Mouse (Mus musculus): ENCODE data around the gene L3mbtl4. TPM values are rescaled to one million over a fixed set of nuclear protein-coding genes. Genes with fewer than 3 reads are reported as not detected.

The L3mbtl4 gene
- polyA plus RNA-seq, 1 experiment from 2014 or later, result 0.50 TPM

- H3K4me2 ChIP-seq (replicated peaks; ENCODE audit: low read depth, low read length), result no peak overlapping the region
- H3K4me3 ChIP-seq (ENCODE audit: low read length), result no peak overlapping the region
- H3K9me3 ChIP-seq (ENCODE audit: control insufficient read depth, low read length), result no peaks in the 10 kb centered on the region
- no peak overlapping the region for H3K27ac ChIP-seq (ENCODE audit: low read depth, low read length)
- 83% methylated on average over 3 of the region's 3 CpGs for WGBS
- H3K4me1 ChIP-seq (ENCODE audit: control insufficient read depth, insufficient read depth, low read length), result no peaks in the 10 kb centered on the region
- no peaks in the 10 kb centered on the region for H3K36me3 ChIP-seq (ENCODE audit: control insufficient read depth, insufficient read depth, low read length)
- no peak for ATAC-seq (ENCODE audit: low FRiP score, low TSS enrichment)
- H3K9ac ChIP-seq (ENCODE audit: low read depth, low read length), result no peak overlapping the region
- no peaks in the 10 kb centered on the region for H3K27me3 ChIP-seq (ENCODE audit: control insufficient read depth, insufficient read depth, low read length)
These were observed 311.6 kb downstream of the L3mbtl4 start for GRCm38 (mm10) chr17:68585195-68585594.

GRCm38 (mm10) chr17:68591619-68592018, 318.0 kb downstream of the L3mbtl4 start:
- WGBS, result 82% methylated on average over 4 of the region's 4 CpGs
- Histone ChIP-seq H3K4me2 (replicated peaks; ENCODE audit: low read depth, low read length) (no peak overlapping the region), H3K9me3 (ENCODE audit: control insufficient read depth, low read length) (no peaks in the 10 kb centered on the region), H3K9ac (ENCODE audit: low read depth, low read length) (no peak overlapping the region), H3K27ac (ENCODE audit: low read depth, low read length) (no peak overlapping the region), H3K4me3 (ENCODE audit: low read length) (no peak overlapping the region), H3K4me1 (ENCODE audit: control insufficient read depth, insufficient read depth, low read length) (no peaks in the 10 kb centered on the region), H3K27me3 (ENCODE audit: control insufficient read depth, insufficient read depth, low read length) (no peaks in the 10 kb centered on the region), H3K36me3 (ENCODE audit: control insufficient read depth, insufficient read depth, low read length) (no peaks in the 10 kb centered on the region)
- ATAC-seq (ENCODE audit: low FRiP score, low TSS enrichment), result no peak

- H3K9ac ChIP-seq (ENCODE audit: low read depth, low read length), result no peak overlapping the region
- H3K27ac ChIP-seq (ENCODE audit: low read depth, low read length), result no peak overlapping the region
- H3K27me3 ChIP-seq (ENCODE audit: control insufficient read depth, insufficient read depth, low read length), result no peaks in the 10 kb centered on the region
- H3K9me3 ChIP-seq (ENCODE audit: control insufficient read depth, low read length), result no peaks in the 10 kb centered on the region
- no peaks in the 10 kb centered on the region for H3K4me1 ChIP-seq (ENCODE audit: control insufficient read depth, insufficient read depth, low read length)
- no peak overlapping the region for H3K4me3 ChIP-seq (ENCODE audit: low read length)
- H3K36me3 ChIP-seq (ENCODE audit: control insufficient read depth, insufficient read depth, low read length), result no peaks in the 10 kb centered on the region
- ATAC-seq (ENCODE audit: low FRiP score, low TSS enrichment), result no peak
- no peak overlapping the region for H3K4me2 ChIP-seq (replicated peaks; ENCODE audit: low read depth, low read length)
- WGBS, result 81% methylated on average over 4 of the region's 4 CpGs
These were observed 329.1 kb downstream of the L3mbtl4 start for GRCm38 (mm10) chr17:68602744-68603143.

- WGBS, result 48% methylated on average over 6 of the region's 6 CpGs
- Histone ChIP-seq H3K4me3 (ENCODE audit: low read length) (no peak overlapping the region), H3K9me3 (ENCODE audit: control insufficient read depth, low read length) (no peaks in the 10 kb centered on the region), H3K4me1 (ENCODE audit: control insufficient read depth, insufficient read depth, low read length) (no peaks in the 10 kb centered on the region), H3K27me3 (ENCODE audit: control insufficient read depth, insufficient read depth, low read length) (no peaks in the 10 kb centered on the region), H3K4me2 (replicated peaks; ENCODE audit: low read depth, low read length) (no peak overlapping the region), H3K36me3 (ENCODE audit: control insufficient read depth, insufficient read depth, low read length) (no peaks in the 10 kb centered on the region), H3K9ac (ENCODE audit: low read depth, low read length) (no peak overlapping the region), H3K27ac (ENCODE audit: low read depth, low read length) (no peak overlapping the region)
- ATAC-seq (ENCODE audit: low FRiP score, low TSS enrichment), result peak; percentile 79
These were observed 334.1 kb downstream of the L3mbtl4 start for GRCm38 (mm10) chr17:68607691-68608090.

GRCm38 (mm10) chr17:68611247-68611646, 337.6 kb downstream of the L3mbtl4 start:
- no peak for ATAC-seq (ENCODE audit: low FRiP score, low TSS enrichment)
- H3K4me1 ChIP-seq (ENCODE audit: control insufficient read depth, insufficient read depth, low read length), result no peaks in the 10 kb centered on the region

GRCm38 (mm10) chr17:68625281-68625680, 351.7 kb downstream of the L3mbtl4 start:
- no peak overlapping the region for H3K4me3 ChIP-seq (ENCODE audit: low read length)
- 66% methylated on average over 4 of the region's 4 CpGs for WGBS
- ATAC-seq (ENCODE audit: low FRiP score, low TSS enrichment), result no peak

More at GRCm38 (mm10) chr17:68611247-68611646, 337.6 kb downstream of the L3mbtl4 start:
- Histone ChIP-seq H3K27me3 (ENCODE audit: control insufficient read depth, insufficient read depth, low read length) (no peaks in the 10 kb centered on the region), H3K27ac (ENCODE audit: low read depth, low read length) (no peak overlapping the region), H3K36me3 (ENCODE audit: control insufficient read depth, insufficient read depth, low read length) (no peaks in the 10 kb centered on the region), H3K9ac (ENCODE audit: low read depth, low read length) (no peak overlapping the region), H3K9me3 (ENCODE audit: control insufficient read depth, low read length) (no peaks in the 10 kb centered on the region), H3K4me3 (ENCODE audit: low read length) (no peak overlapping the region), H3K4me2 (replicated peaks; ENCODE audit: low read depth, low read length) (no peak overlapping the region)
- WGBS, result 73% methylated on average over 6 of the region's 6 CpGs

GRCm38 (mm10) chr17:68629631-68630426, 356.2 kb downstream of the L3mbtl4 start:
- H3K27me3 ChIP-seq (ENCODE audit: control insufficient read depth, insufficient read depth, low read length), result no peaks in the 10 kb centered on the region
- no peak overlapping the region for H3K4me2 ChIP-seq (replicated peaks; ENCODE audit: low read depth, low read length)
- H3K9ac ChIP-seq (ENCODE audit: low read depth, low read length), result no peak overlapping the region
- H3K36me3 ChIP-seq (ENCODE audit: control insufficient read depth, insufficient read depth, low read length), result no peaks in the 10 kb centered on the region
- H3K4me1 ChIP-seq (ENCODE audit: control insufficient read depth, insufficient read depth, low read length), result no peaks in the 10 kb centered on the region
- no peak overlapping the region for H3K27ac ChIP-seq (ENCODE audit: low read depth, low read length)
- H3K9me3 ChIP-seq (ENCODE audit: control insufficient read depth, low read length), result no peaks in the 10 kb centered on the region
- no peak for ATAC-seq (ENCODE audit: low FRiP score, low TSS enrichment)
- 71% methylated on average over 7 of the region's 7 CpGs for WGBS
- no peak overlapping the region for H3K4me3 ChIP-seq (ENCODE audit: low read length)

More at GRCm38 (mm10) chr17:68625281-68625680, 351.7 kb downstream of the L3mbtl4 start:
- no peaks in the 10 kb centered on the region for H3K4me1 ChIP-seq (ENCODE audit: control insufficient read depth, insufficient read depth, low read length)
- no peaks in the 10 kb centered on the region for H3K27me3 ChIP-seq (ENCODE audit: control insufficient read depth, insufficient read depth, low read length)
- H3K4me2 ChIP-seq (replicated peaks; ENCODE audit: low read depth, low read length), result no peak overlapping the region
- no peaks in the 10 kb centered on the region for H3K36me3 ChIP-seq (ENCODE audit: control insufficient read depth, insufficient read depth, low read length)
- no peak overlapping the region for H3K27ac ChIP-seq (ENCODE audit: low read depth, low read length)
- H3K9ac ChIP-seq (ENCODE audit: low read depth, low read length), result no peak overlapping the region
- no peaks in the 10 kb centered on the region for H3K9me3 ChIP-seq (ENCODE audit: control insufficient read depth, low read length)

GRCm38 (mm10) chr17:68631396-68631795, 357.8 kb downstream of the L3mbtl4 start:
- no peaks in the 10 kb centered on the region for H3K36me3 ChIP-seq (ENCODE audit: control insufficient read depth, insufficient read depth, low read length)
- H3K9me3 ChIP-seq (ENCODE audit: control insufficient read depth, low read length), result no peaks in the 10 kb centered on the region
- no peaks in the 10 kb centered on the region for H3K27me3 ChIP-seq (ENCODE audit: control insufficient read depth, insufficient read depth, low read length)
- no peaks in the 10 kb centered on the region for H3K4me1 ChIP-seq (ENCODE audit: control insufficient read depth, insufficient read depth, low read length)
- 80% methylated on average over 8 of the region's 8 CpGs for WGBS
- no peak overlapping the region for H3K27ac ChIP-seq (ENCODE audit: low read depth, low read length)
- no peak for ATAC-seq (ENCODE audit: low FRiP score, low TSS enrichment)
- H3K4me2 ChIP-seq (replicated peaks; ENCODE audit: low read depth, low read length), result no peak overlapping the region
- no peak overlapping the region for H3K4me3 ChIP-seq (ENCODE audit: low read length)
- no peak overlapping the region for H3K9ac ChIP-seq (ENCODE audit: low read depth, low read length)

- H3K9me3 ChIP-seq (ENCODE audit: control insufficient read depth, low read length), result no peaks in the 10 kb centered on the region
- no peak overlapping the region for H3K4me3 ChIP-seq (ENCODE audit: low read length)
- H3K9ac ChIP-seq (ENCODE audit: low read depth, low read length), result no peak overlapping the region
- no peak overlapping the region for H3K4me2 ChIP-seq (replicated peaks; ENCODE audit: low read depth, low read length)
- no peaks in the 10 kb centered on the region for H3K36me3 ChIP-seq (ENCODE audit: control insufficient read depth, insufficient read depth, low read length)
- ATAC-seq (ENCODE audit: low FRiP score, low TSS enrichment), result no peak
- 81% methylated on average over 6 of the region's 6 CpGs for WGBS
- H3K4me1 ChIP-seq (ENCODE audit: control insufficient read depth, insufficient read depth, low read length), result no peaks in the 10 kb centered on the region
- no peaks in the 10 kb centered on the region for H3K27me3 ChIP-seq (ENCODE audit: control insufficient read depth, insufficient read depth, low read length)
- no peak overlapping the region for H3K27ac ChIP-seq (ENCODE audit: low read depth, low read length)
These were observed 366.6 kb downstream of the L3mbtl4 start for GRCm38 (mm10) chr17:68640187-68640586.

All from kidney, embryonic 14.5 days (tissue).